Comparison of ENCODE assay signal across 7 mouse cellular contexts in genomic region chr8:10402606-10403005, GRCm38 (mm10).
DNase-seq lines count a peak whose midpoint lies in the region; ATAC-seq lines count a peak whose summit lies in the region.

No protein-coding gene starts in this region.

- DNase-seq in left cerebral cortex, adult 18-20 months (ENCODE audit: low spot score in 2 of 2), result peak; percentile 34 to 71
- DNase-seq in left cerebral cortex, adult 8-10 months (ENCODE audit: low spot score in 2 of 2), result no peak
- peak; percentile 54 for DNase-seq in Muller cell, postnatal 12 days (ENCODE audit: inconsistent ontology term)
- DNase-seq in c-Kit-positive CD71-positive TER-119-negative erythroid progenitor cells, embryonic 14.5 days (ENCODE audit: low read depth), result peak; percentile 34
- peak; percentile 65 for DNase-seq in lung, postnatal 14 days
- DNase-seq in thymus, postnatal 4 days, result peak; percentile 36

- no peaks in the 10 kb centered on the region for H3K9me3 ChIP-seq in hindbrain, embryonic 13.5 days

- no peak overlapping the region for H3K4me3 ChIP-seq in hindbrain, embryonic 13.5 days

- H3K9ac ChIP-seq in hindbrain, embryonic 13.5 days, result no peak overlapping the region

- H3K27ac ChIP-seq in hindbrain, embryonic 13.5 days, result no peak overlapping the region

- no peak overlapping the region for H3K4me2 ChIP-seq in hindbrain, embryonic 13.5 days

- no peaks in the 10 kb centered on the region for H3K27me3 ChIP-seq in hindbrain, embryonic 13.5 days

- H3K4me1 ChIP-seq in hindbrain, embryonic 13.5 days (replicated peaks), result 0 out of 2 replicates have a peak, but pooled peaks cover 5% of the 10 kb centered on the region

- peaks cover 2% of the 10 kb centered on the region; the same call in 1 of the 2 replicates for H3K36me3 ChIP-seq in hindbrain, embryonic 13.5 days

- 12% methylated on average over 4 of the region's 4 CpGs for WGBS in hindbrain, embryonic 13.5 days

- ATAC-seq in hindbrain, embryonic 13.5 days (ENCODE audit: low FRiP score), result peak; percentile 52; the same call in 1 of the 2 replicates

Comparison
In these comparisons a context has a peak if more than half of its experiments do, and no peak if none do; other contexts are left out.
1. DNase-seq: peak in left cerebral cortex, adult 18-20 months (2 of 2), Muller cell, postnatal 12 days (single experiment), c-Kit-positive CD71-positive TER-119-negative erythroid progenitor cells, embryonic 14.5 days (single experiment), lung, postnatal 14 days (single experiment) and thymus, postnatal 4 days (single experiment); none in left cerebral cortex, adult 8-10 months (0 of 2).